Mouse (Mus musculus): Measurements from ENCODE around the gene Gtf2h3. TPM values are rescaled to one million over a fixed set of nuclear protein-coding genes. Genes with fewer than 3 reads are reported as not detected.

Gtf2h3 gene
- polyA plus RNA-seq, 1 experiment from 2014 or later = 69.9 TPM

GRCm38 (mm10) chr5:124637300-124637699, 58.4 kb downstream of the Gtf2h3 start:
- ATAC-seq (replicated peaks; ENCODE audit: low FRiP score) = no peak
- 90% methylated on average over 11 of the region's 11 CpGs for WGBS
- Histone ChIP-seq H3K27ac (ENCODE audit: low read depth, low read length) (no peak overlapping the region), H3K9me3 (ENCODE audit: control insufficient read depth, low read length) (no peaks in the 10 kb centered on the region), H3K9ac (ENCODE audit: low read depth, low read length) (no peak overlapping the region), H3K4me1 (replicated peaks; ENCODE audit: control insufficient read depth, insufficient read depth, low read length) (no peaks in the 10 kb centered on the region), H3K4me3 (ENCODE audit: low read depth, low read length) (no peak overlapping the region), H3K36me3 (ENCODE audit: control insufficient read depth, insufficient read depth, low read length) (peaks cover 60% of the 10 kb centered on the region), H3K4me2 (no peak overlapping the region), H3K27me3 (replicated peaks; ENCODE audit: control insufficient read depth, insufficient read depth, low read length) (no peaks in the 10 kb centered on the region)
- no peak for DNase-seq (ENCODE audit: low spot score)

GRCm38 (mm10) chr5:124637836-124638235, 58.9 kb downstream of the Gtf2h3 start:
- ATAC-seq (replicated peaks; ENCODE audit: low FRiP score) = no peak
- 92% methylated on average over 13 of the region's 13 CpGs for WGBS

More at GRCm38 (mm10) chr5:124637836-124638235, 58.9 kb downstream of the Gtf2h3 start:
- Histone ChIP-seq H3K4me2 (no peak overlapping the region), H3K9me3 (ENCODE audit: control insufficient read depth, low read length) (no peaks in the 10 kb centered on the region), H3K36me3 (ENCODE audit: control insufficient read depth, insufficient read depth, low read length) (peaks cover 61% of the 10 kb centered on the region), H3K27ac (ENCODE audit: low read depth, low read length) (no peak overlapping the region), H3K4me3 (ENCODE audit: low read depth, low read length) (no peak overlapping the region), H3K27me3 (replicated peaks; ENCODE audit: control insufficient read depth, insufficient read depth, low read length) (no peaks in the 10 kb centered on the region), H3K4me1 (replicated peaks; ENCODE audit: control insufficient read depth, insufficient read depth, low read length) (no peaks in the 10 kb centered on the region), H3K9ac (ENCODE audit: low read depth, low read length) (no peak overlapping the region)
- no peak for DNase-seq (ENCODE audit: low spot score)

Other genes with a start within 250 kb of the Gtf2h3 start
- 97.9 and 124 TPM in 2 replicates for gene Cdk2ap1, start 216.1 kb upstream of the Gtf2h3 start, polyA plus RNA-seq (2014; fragmentation: Nextera tagmentation; extraction: Ambion mirVana)
- gene Sbno1, start 153.1 kb upstream of the Gtf2h3 start, polyA plus RNA-seq (2014; fragmentation: Nextera tagmentation; extraction: Ambion mirVana) = 75.2 and 86.4 TPM in 2 replicates
- gene Kmt5a, start 139.2 kb upstream of the Gtf2h3 start, polyA plus RNA-seq (2014; fragmentation: Nextera tagmentation; extraction: Ambion mirVana) = 132 and 145 TPM in 2 replicates
- gene Rilpl2, start 100.8 kb upstream of the Gtf2h3 start, polyA plus RNA-seq (2014; fragmentation: Nextera tagmentation; extraction: Ambion mirVana) = 18.7 and 19.8 TPM in 2 replicates
- 13.6 and 14.0 TPM in 2 replicates for gene Snrnp35, start 96.0 kb upstream of the Gtf2h3 start, polyA plus RNA-seq (2014; fragmentation: Nextera tagmentation; extraction: Ambion mirVana)
- 9.8 and 10.6 TPM in 2 replicates for gene Rilpl1, start 47.7 kb upstream of the Gtf2h3 start, polyA plus RNA-seq (2014; fragmentation: Nextera tagmentation; extraction: Ambion mirVana)
- 521 and 566 TPM in 2 replicates for gene Tmed2, start 38.4 kb upstream of the Gtf2h3 start, polyA plus RNA-seq (2014; fragmentation: Nextera tagmentation; extraction: Ambion mirVana)
- 18.9 and 19.6 TPM in 2 replicates for gene Ddx55, start 26.3 kb upstream of the Gtf2h3 start, polyA plus RNA-seq (2014; fragmentation: Nextera tagmentation; extraction: Ambion mirVana)
- gene Eif2b1, start within 50 bp of the Gtf2h3 start, polyA plus RNA-seq (2014; fragmentation: Nextera tagmentation; extraction: Ambion mirVana) = 119 and 123 TPM in 2 replicates
- 31.2 and 36.0 TPM in 2 replicates for gene Atp6v0a2, start 49.4 kb downstream of the Gtf2h3 start, polyA plus RNA-seq (2014; fragmentation: Nextera tagmentation; extraction: Ambion mirVana)
- gene Dnah10, start 145.9 kb downstream of the Gtf2h3 start, polyA plus RNA-seq (2014; fragmentation: Nextera tagmentation; extraction: Ambion mirVana) = 0.05 and 0.10 TPM in 2 replicates

Data from liver, embryonic 11.5 days (tissue).